Mouse (Mus musculus): ENCODE measurements around the gene B4galnt2.

The B4galnt2 gene

GRCm38 (mm10) chr11:95840694-95841497, 73.8 kb downstream of the B4galnt2 start:
- DNase-seq (ENCODE audit: low spot score), result no peak

- no peak for DNase-seq (ENCODE audit: low spot score)
Observed at GRCm38 (mm10) chr11:95838999-95839868, 75.5 kb downstream of the B4galnt2 start.

GRCm38 (mm10) chr11:95838598-95838997, 76.1 kb downstream of the B4galnt2 start:
- DNase-seq (ENCODE audit: low spot score), result no peak

- no peak for DNase-seq (ENCODE audit: low spot score)
Observed at GRCm38 (mm10) chr11:95837059-95837458, 77.6 kb downstream of the B4galnt2 start, which contains the start of gene Gngt2. Gene Gngt2 (plus strand): TSS chr11:95837216.

- no peak for DNase-seq (ENCODE audit: low spot score)
Observed at GRCm38 (mm10) chr11:95836433-95836832, 78.3 kb downstream of the B4galnt2 start.

GRCm38 (mm10) chr11:95835832-95836231, 78.9 kb downstream of the B4galnt2 start:
- no peak for DNase-seq (ENCODE audit: low spot score)

GRCm38 (mm10) chr11:95834742-95835710, 79.7 kb downstream of the B4galnt2 start:
- no peak for DNase-seq (ENCODE audit: low spot score)

- no peak for DNase-seq (ENCODE audit: low spot score)
Observed at GRCm38 (mm10) chr11:95834143-95834667, 80.5 kb downstream of the B4galnt2 start.

- DNase-seq (ENCODE audit: low spot score), result no peak
Observed at GRCm38 (mm10) chr11:95833631-95834142, 81.0 kb downstream of the B4galnt2 start.

GRCm38 (mm10) chr11:95833006-95833570, 81.6 kb downstream of the B4galnt2 start:
- DNase-seq (ENCODE audit: low spot score), result no peak

- DNase-seq (ENCODE audit: low spot score), result no peak
Observed at GRCm38 (mm10) chr11:95832129-95833005, 82.3 kb downstream of the B4galnt2 start.

GRCm38 (mm10) chr11:95831641-95832040, 83.0 kb downstream of the B4galnt2 start:
- DNase-seq (ENCODE audit: low spot score), result no peak

GRCm38 (mm10) chr11:95831276-95831619, 83.4 kb downstream of the B4galnt2 start:
- DNase-seq (ENCODE audit: low spot score), result no peak

- no peak for DNase-seq (ENCODE audit: low spot score)
Observed at GRCm38 (mm10) chr11:95830411-95831275, 84.0 kb downstream of the B4galnt2 start.

GRCm38 (mm10) chr11:95829526-95830050, 85.1 kb downstream of the B4galnt2 start:
- no peak for DNase-seq (ENCODE audit: low spot score)

- DNase-seq (ENCODE audit: low spot score), result no peak
Observed at GRCm38 (mm10) chr11:95828181-95828964, 86.3 kb downstream of the B4galnt2 start.

- DNase-seq (ENCODE audit: low spot score), result no peak
Observed at GRCm38 (mm10) chr11:95827464-95828085, 87.1 kb downstream of the B4galnt2 start.

- DNase-seq (ENCODE audit: low spot score), result no peak
Observed at GRCm38 (mm10) chr11:95827168-95827447, 87.6 kb downstream of the B4galnt2 start.
